Mouse (Mus musculus) hindbrain, embryonic 14.5 days (tissue): Measurements from ENCODE around the gene Adipoq. TPM values are rescaled to one million over a fixed set of nuclear protein-coding genes. Genes with fewer than 3 reads are reported as not detected.

Experiments used
- ATAC-seq: fragments of 200-750 bp; cut with Nextera tagmentation; 2 replicates; pipeline ENCODE4 v1.8.0; 2017; ENCODE audit warnings: moderate number of reproducible peaks, mild to moderate bottlenecking, moderate TSS enrichment, moderate library complexity; ENCODE audit not compliant: low FRiP score
- DNase-seq: peaks from one replicate; pipeline ENCODE4 v3.0.0-alpha.2; 2015; ENCODE audit warnings: low spot score
- H3K27ac ChIP-seq: fragments of 300-500 bp; sonication (generic); 2 replicates; pipeline ENCODE4 v1.5.1; 2014; ENCODE audit warnings: mild to moderate bottlenecking, moderate library complexity
- H3K27me3 ChIP-seq: fragments of 300-500 bp; sonication (generic); 2 replicates; pipeline ENCODE4 v1.6.1; 2014; ENCODE audit warnings: mild to moderate bottlenecking, low read length, mixed read lengths; ENCODE audit not compliant: control insufficient read depth, insufficient read depth
- H3K36me3 ChIP-seq: fragments of 300-500 bp; sonication (generic); replicated peaks from 2 replicates; pipeline ENCODE4 v1.6.1; 2014; ENCODE audit not compliant: control insufficient read depth, insufficient read depth
- H3K4me1 ChIP-seq: fragments of 300-500 bp; sonication (generic); replicated peaks from 2 replicates; pipeline ENCODE4 v1.6.1; 2014; ENCODE audit warnings: antibody characterized with exemption, low read length, mixed read lengths; ENCODE audit not compliant: control insufficient read depth, insufficient read depth
- H3K4me2 ChIP-seq: fragments of 300-500 bp; sonication (generic); replicated peaks from 2 replicates; pipeline ENCODE4 v1.6.1; 2014; ENCODE audit warnings: mild to moderate bottlenecking, moderate library complexity
- H3K4me3 ChIP-seq: fragments of 300-500 bp; sonication (generic); replicated peaks from 2 replicates; pipeline ENCODE4 v1.5.1; 2014; ENCODE audit warnings: mild to moderate bottlenecking, low read length
- H3K9ac ChIP-seq: fragments of 300-500 bp; sonication (generic); 2 replicates; pipeline ENCODE4 v1.6.1; 2014
- H3K9me3 ChIP-seq: fragments of 300-500 bp; sonication (generic); 2 replicates; pipeline ENCODE4 v1.6.1; 2016; ENCODE audit warnings: low read length; ENCODE audit not compliant: control insufficient read depth
- WGBS: fragments of 180-500 bp; shearing (Covaris S2); extraction: QIAGEN DNeasy Blood & Tissue Kit; methylation state at CpG from one replicate; pipeline ENCODE4 v1.1.7; 2014; 5-methylcytosine and 5-hydroxymethylcytosine counted together
- polyA plus RNA-seq: library from polyadenylated mRNA; unstranded; fragments of >200 nt; fragmentation: Nextera tagmentation; extraction: Ambion mirVana; gene quantifications from 2 replicates; pipeline ENCODE4 v1.2.1, GENCODE M21; 2014

Adipoq gene
- polyA plus RNA-seq, 1 experiment from 2014 or later, result not detected

- H3K27me3 ChIP-seq, result peaks cover 22% of the 10 kb centered on the region
- DNase-seq (no peak), ATAC-seq (no peak)
- 45% methylated on average over 17 of the region's 17 CpGs for WGBS
- H3K9me3 ChIP-seq, result no peaks in the 10 kb centered on the region
- peak overlapping the region; percentile 44 for H3K4me2 ChIP-seq
- no peak overlapping the region for H3K27ac ChIP-seq
- no peaks in the 10 kb centered on the region for H3K36me3 ChIP-seq
- H3K9ac ChIP-seq, result peak overlapping the region; percentile 28; the same call in 1 of the 2 replicates
- H3K4me3 ChIP-seq, result peak overlapping the region; percentile 13; the same call in 1 of the 2 replicates
- H3K4me1 ChIP-seq, result no peaks in the 10 kb centered on the region; the same call in none of the 2 replicates
Measured at GRCm38 (mm10) chr16:23103038-23103745, 43.1 kb upstream of the Adipoq start.

- H3K27ac ChIP-seq, result no peak overlapping the region
- H3K9ac ChIP-seq, result no peak overlapping the region
- H3K9me3 ChIP-seq, result no peaks in the 10 kb centered on the region
- ATAC-seq (no peak), DNase-seq (no peak)
- H3K4me2 ChIP-seq, result no peak overlapping the region
- H3K4me3 ChIP-seq, result no peak overlapping the region
- peaks cover under 1% of the 10 kb centered on the region for H3K4me1 ChIP-seq
- WGBS, result 60% methylated on average over 2 of the region's 2 CpGs
- H3K27me3 ChIP-seq, result peaks cover 22% of the 10 kb centered on the region
- peaks cover 3% of the 10 kb centered on the region for H3K36me3 ChIP-seq
Measured at GRCm38 (mm10) chr16:23103841-23104240, 42.5 kb upstream of the Adipoq start.

- H3K27me3 ChIP-seq, result peaks cover 3% of the 10 kb centered on the region; the same call in 1 of the 2 replicates
- no peak overlapping the region for H3K4me3 ChIP-seq
- DNase-seq (no peak), ATAC-seq (no peak)
- 76% methylated on average over 7 of the region's 7 CpGs for WGBS
- no peak overlapping the region for H3K4me2 ChIP-seq
- peaks cover 26% of the 10 kb centered on the region for H3K36me3 ChIP-seq
- H3K9ac ChIP-seq, result no peak overlapping the region
- no peak overlapping the region for H3K27ac ChIP-seq
- no peaks in the 10 kb centered on the region for H3K9me3 ChIP-seq
- peaks cover 16% of the 10 kb centered on the region for H3K4me1 ChIP-seq
Measured at GRCm38 (mm10) chr16:23106121-23106520, 40.2 kb upstream of the Adipoq start.

- under 1% methylated on average over 71 of the region's 71 CpGs for WGBS
- DNase-seq (peak; percentile 93), ATAC-seq (peak; percentile 95)
- Histone ChIP-seq H3K4me2 (peak within 1 kb of the TSS; percentile 99), H3K27me3 (no peaks in the 10 kb centered on the region), H3K9ac (peak within 1 kb of the TSS; percentile 100), H3K27ac (peak within 1 kb of the TSS; percentile 98), H3K9me3 (no peaks in the 10 kb centered on the region), H3K4me1 (peaks cover 19% of the 10 kb centered on the region), H3K4me3 (peak within 1 kb of the TSS; percentile 95), H3K36me3 (peaks cover 38% of the 10 kb centered on the region)
Measured at GRCm38 (mm10) chr16:23107231-23107942, 38.9 kb upstream of the Adipoq start, which contains the start of gene Eif4a2. Gene Eif4a2 (plus strand): TSS chr16:23107444.

- ATAC-seq, result peak; percentile 91
- peaks cover 19% of the 10 kb centered on the region for H3K4me1 ChIP-seq
Measured at GRCm38 (mm10) chr16:23107946-23108759, 38.2 kb upstream of the Adipoq start.

GRCm38 (mm10) chr16:23108943-23109342 is 37.4 kb upstream of the Adipoq start:
- WGBS, result 5% methylated on average over 5 of the region's 5 CpGs
- H3K9me3 ChIP-seq, result no peaks in the 10 kb centered on the region
- H3K4me3 ChIP-seq, result peak overlapping the region; percentile 95
- ATAC-seq, result no peak
- H3K36me3 ChIP-seq, result peaks cover 52% of the 10 kb centered on the region
- peak overlapping the region; percentile 100 for H3K9ac ChIP-seq
- peaks cover 19% of the 10 kb centered on the region for H3K4me1 ChIP-seq
- no peaks in the 10 kb centered on the region for H3K27me3 ChIP-seq
- DNase-seq, result no peak
- H3K4me2 ChIP-seq, result peak overlapping the region; percentile 99
- H3K27ac ChIP-seq, result 0 out of 2 replicates have a peak overlapping the region, but pooled peaks have one; percentile 98

More at GRCm38 (mm10) chr16:23107946-23108759, 38.2 kb upstream of the Adipoq start:
- peak overlapping the region; percentile 95 for H3K4me3 ChIP-seq
- H3K27ac ChIP-seq, result peak overlapping the region; percentile 98
- peak overlapping the region; percentile 100 for H3K9ac ChIP-seq
- peak; percentile 80 for DNase-seq
- H3K36me3 ChIP-seq, result peaks cover 46% of the 10 kb centered on the region
- peak overlapping the region; percentile 99 for H3K4me2 ChIP-seq
- WGBS, result under 1% methylated on average over 52 of the region's 52 CpGs
- H3K9me3 ChIP-seq, result no peaks in the 10 kb centered on the region
- H3K27me3 ChIP-seq, result no peaks in the 10 kb centered on the region

- Histone ChIP-seq H3K9me3 (no peaks in the 10 kb centered on the region), H3K4me2 (peak overlapping the region; percentile 99), H3K36me3 (peaks cover 59% of the 10 kb centered on the region), H3K4me3 (peak overlapping the region; percentile 95), H3K4me1 (peaks cover 19% of the 10 kb centered on the region), H3K27me3 (no peaks in the 10 kb centered on the region), H3K9ac (peak overlapping the region; percentile 100), H3K27ac (no peak overlapping the region)
- DNase-seq (no peak), ATAC-seq (no peak)
- WGBS, result 65% methylated on average over 5 of the region's 5 CpGs
Measured at GRCm38 (mm10) chr16:23109350-23110280, 36.7 kb upstream of the Adipoq start.

GRCm38 (mm10) chr16:23112348-23112747 is 34.0 kb upstream of the Adipoq start:
- WGBS, result 87% methylated on average over 12 of the region's 12 CpGs
- Histone ChIP-seq H3K27me3 (no peaks in the 10 kb centered on the region), H3K9ac (no peak overlapping the region), H3K9me3 (no peaks in the 10 kb centered on the region), H3K4me2 (no peak overlapping the region), H3K27ac (no peak overlapping the region), H3K4me1 (peaks cover 19% of the 10 kb centered on the region), H3K36me3 (peaks cover 84% of the 10 kb centered on the region), H3K4me3 (no peak overlapping the region)
- ATAC-seq (no peak), DNase-seq (no peak)
